Mouse (Mus musculus) neural tube, embryonic 15.5 days (tissue): ENCODE measurements around the gene Plscr3. TPM values are rescaled to one million over a fixed set of nuclear protein-coding genes. Genes with fewer than 3 reads are reported as not detected.

ENCODE experiments used
- ATAC-seq: fragments of 200-750 bp; cut with Nextera tagmentation; 2 replicates; pipeline ENCODE4 v1.8.0; 2017; ENCODE audit warnings: mild to moderate bottlenecking, moderate TSS enrichment, moderate library complexity; ENCODE audit not compliant: low FRiP score
- H3K27ac ChIP-seq: fragments of 300-500 bp; sonication (generic); replicated peaks from 2 replicates; pipeline ENCODE4 v1.5.1; 2015; ENCODE audit warnings: mild to moderate bottlenecking, inconsistent platforms
- H3K27me3 ChIP-seq: fragments of 300-500 bp; sonication (generic); replicated peaks from 2 replicates; pipeline ENCODE4 v1.6.1; 2015; ENCODE audit warnings: inconsistent platforms
- H3K36me3 ChIP-seq: fragments of 300-500 bp; sonication (generic); 2 replicates; pipeline ENCODE4 v1.6.1; 2015; ENCODE audit warnings: inconsistent platforms
- H3K4me1 ChIP-seq: fragments of 300-500 bp; sonication (generic); 2 replicates; pipeline ENCODE4 v1.6.1; 2015; ENCODE audit warnings: inconsistent platforms
- H3K4me2 ChIP-seq: fragments of 300-500 bp; sonication (generic); 2 replicates; pipeline ENCODE4 v1.6.1; 2015; ENCODE audit warnings: inconsistent platforms, mild to moderate bottlenecking, moderate library complexity
- H3K4me3 ChIP-seq: fragments of 300-500 bp; sonication (generic); replicated peaks from 2 replicates; pipeline ENCODE4 v1.5.1; 2015; ENCODE audit warnings: mild to moderate bottlenecking, inconsistent platforms
- H3K9ac ChIP-seq: fragments of 300-500 bp; sonication (generic); replicated peaks from 2 replicates; pipeline ENCODE4 v1.6.1; 2015; ENCODE audit warnings: mild to moderate bottlenecking, inconsistent platforms
- H3K9me3 ChIP-seq: fragments of 300-500 bp; sonication (generic); replicated peaks from 2 replicates; pipeline ENCODE4 v1.6.1; 2016; ENCODE audit warnings: inconsistent platforms
- WGBS: fragments of 180-500 bp; shearing (Covaris S2); methylation state at CpG from one replicate; pipeline ENCODE4 v1.1.7; 2015; ENCODE audit warnings: mixed read lengths; 5-methylcytosine and 5-hydroxymethylcytosine counted together
- polyA plus RNA-seq: library from polyadenylated mRNA; unstranded; fragments of >200 nt; fragmentation: Nextera tagmentation; extraction: Ambion mirVana; gene quantifications from 2 replicates; pipeline ENCODE4 v1.2.1, GENCODE M21; 2015

Gene Plscr3
- polyA plus RNA-seq, 1 experiment from 2014 or later = 44.3 TPM

- ATAC-seq = no peak
- Histone ChIP-seq H3K36me3 (no peaks in the 10 kb centered on the region), H3K27ac (no peak overlapping the region), H3K4me3 (no peak overlapping the region), H3K9me3 (no peaks in the 10 kb centered on the region), H3K4me1 (peaks cover 29% of the 10 kb centered on the region), H3K9ac (no peak overlapping the region), H3K27me3 (peaks cover 8% of the 10 kb centered on the region; the same call in 1 of the 2 replicates), H3K4me2 (no peak overlapping the region)
- WGBS = 64% methylated on average over 4 of the region's 4 CpGs
These were observed 36.9 kb downstream of the Plscr3 start for GRCm38 (mm10) chr11:69883066-69883465.

GRCm38 (mm10) chr11:69883527-69884151 is 37.5 kb downstream of the Plscr3 start:
- Histone ChIP-seq H3K4me1 (peaks cover 25% of the 10 kb centered on the region), H3K27ac (no peak overlapping the region), H3K36me3 (no peaks in the 10 kb centered on the region), H3K9me3 (no peaks in the 10 kb centered on the region), H3K9ac (no peak overlapping the region), H3K4me2 (no peak overlapping the region), H3K27me3 (peaks cover 8% of the 10 kb centered on the region; the same call in 1 of the 2 replicates), H3K4me3 (no peak overlapping the region)
- no peak for ATAC-seq
- WGBS = 93% methylated on average over 8 of the region's 8 CpGs

- H3K27me3 ChIP-seq = peaks cover 8% of the 10 kb centered on the region; the same call in 1 of the 2 replicates
- no peak overlapping the region for H3K9ac ChIP-seq
- no peak overlapping the region for H3K27ac ChIP-seq
- no peak for ATAC-seq
- H3K9me3 ChIP-seq = no peaks in the 10 kb centered on the region
- no peak overlapping the region for H3K4me3 ChIP-seq
- H3K4me2 ChIP-seq = no peak overlapping the region
- H3K4me1 ChIP-seq = peaks cover 24% of the 10 kb centered on the region
- 77% methylated on average over 9 of the region's 9 CpGs for WGBS
- H3K36me3 ChIP-seq = no peaks in the 10 kb centered on the region
These were observed 38.1 kb downstream of the Plscr3 start for GRCm38 (mm10) chr11:69884240-69884639.

GRCm38 (mm10) chr11:69884663-69885062 is 38.5 kb downstream of the Plscr3 start:
- Histone ChIP-seq H3K27ac (no peak overlapping the region), H3K9me3 (no peaks in the 10 kb centered on the region), H3K4me2 (no peak overlapping the region), H3K4me1 (peaks cover 22% of the 10 kb centered on the region), H3K4me3 (no peak overlapping the region), H3K36me3 (no peaks in the 10 kb centered on the region), H3K9ac (no peak overlapping the region), H3K27me3 (peaks cover 4% of the 10 kb centered on the region; the same call in 1 of the 2 replicates)
- 87% methylated on average over 8 of the region's 8 CpGs for WGBS
- ATAC-seq = no peak

- no peaks in the 10 kb centered on the region; the same call in 1 of the 2 replicates for H3K27me3 ChIP-seq
- no peaks in the 10 kb centered on the region for H3K36me3 ChIP-seq
- no peak overlapping the region for H3K27ac ChIP-seq
- H3K4me2 ChIP-seq = no peak overlapping the region
- no peak overlapping the region for H3K9ac ChIP-seq
- H3K4me1 ChIP-seq = no peaks in the 10 kb centered on the region
- WGBS = 77% methylated on average over 8 of the region's 8 CpGs
- ATAC-seq = no peak
- H3K4me3 ChIP-seq = no peak overlapping the region
- H3K9me3 ChIP-seq = no peaks in the 10 kb centered on the region
These were observed 40.9 kb downstream of the Plscr3 start for GRCm38 (mm10) chr11:69886907-69887635.

GRCm38 (mm10) chr11:69891482-69891881 is 45.3 kb downstream of the Plscr3 start:
- H3K4me1 ChIP-seq = no peaks in the 10 kb centered on the region
- H3K4me2 ChIP-seq = no peak overlapping the region
- no peaks in the 10 kb centered on the region for H3K36me3 ChIP-seq
- no peak overlapping the region for H3K9ac ChIP-seq
- 68% methylated on average over 4 of the region's 4 CpGs for WGBS
- H3K9me3 ChIP-seq = no peaks in the 10 kb centered on the region
- H3K4me3 ChIP-seq = no peak overlapping the region
- no peaks in the 10 kb centered on the region for H3K27me3 ChIP-seq
- ATAC-seq = no peak
- no peak overlapping the region for H3K27ac ChIP-seq

- no peak overlapping the region for H3K9ac ChIP-seq
- WGBS = 90% methylated on average over 5 of the region's 5 CpGs
These were observed 48.5 kb downstream of the Plscr3 start for GRCm38 (mm10) chr11:69894671-69895070.

GRCm38 (mm10) chr11:69895291-69895690 is 49.1 kb downstream of the Plscr3 start, which contains the start of gene Acap1:
Gene Acap1 (minus strand): TSS chr11:69895539.
- H3K27ac ChIP-seq = no peak within 1 kb of the TSS
- no peaks in the 10 kb centered on the region for H3K27me3 ChIP-seq
- peaks cover 16% of the 10 kb centered on the region for H3K4me1 ChIP-seq
- no peaks in the 10 kb centered on the region for H3K9me3 ChIP-seq
- H3K4me3 ChIP-seq = no peak within 1 kb of the TSS
- no peak for ATAC-seq
- no peak within 1 kb of the TSS for H3K4me2 ChIP-seq
- H3K36me3 ChIP-seq = no peaks in the 10 kb centered on the region
- 77% methylated on average over 4 of the region's 4 CpGs for WGBS
- no peak within 1 kb of the TSS for H3K9ac ChIP-seq

More at GRCm38 (mm10) chr11:69894671-69895070, 48.5 kb downstream of the Plscr3 start:
- H3K4me3 ChIP-seq = no peak overlapping the region
- no peaks in the 10 kb centered on the region for H3K36me3 ChIP-seq
- ATAC-seq = no peak
- no peaks in the 10 kb centered on the region for H3K9me3 ChIP-seq
- H3K27me3 ChIP-seq = no peaks in the 10 kb centered on the region
- no peak overlapping the region for H3K4me2 ChIP-seq
- H3K27ac ChIP-seq = no peak overlapping the region
- H3K4me1 ChIP-seq = peaks cover 12% of the 10 kb centered on the region

- WGBS = 32% methylated on average over 4 of the region's 4 CpGs
- peak overlapping the region; percentile 97 for H3K4me2 ChIP-seq
- H3K27me3 ChIP-seq = no peaks in the 10 kb centered on the region
- H3K27ac ChIP-seq = no peak overlapping the region; the same call in 1 of the 2 replicates
- H3K4me1 ChIP-seq = peaks cover 32% of the 10 kb centered on the region
- H3K9me3 ChIP-seq = no peaks in the 10 kb centered on the region
- peak overlapping the region; percentile 95 for H3K9ac ChIP-seq
- no peak for ATAC-seq
- peaks cover 12% of the 10 kb centered on the region for H3K36me3 ChIP-seq
- peak overlapping the region; percentile 85 for H3K4me3 ChIP-seq
These were observed 53.7 kb downstream of the Plscr3 start for GRCm38 (mm10) chr11:69899870-69900269.

GRCm38 (mm10) chr11:69900471-69901405 is 54.6 kb downstream of the Plscr3 start, which contains the start of the genes 2810408A11Rik and Neurl4:
Gene 2810408A11Rik (minus strand): TSS chr11:69900987.
Gene Neurl4 (plus strand): TSS chr11:69901072.
- WGBS = under 1% methylated on average over 38 of the region's 38 CpGs

GRCm38 (mm10) chr11:69901406-69901846 is 55.2 kb downstream of the Plscr3 start:
- Histone ChIP-seq H3K27ac (peak overlapping the region; percentile 96), H3K4me3 (peak overlapping the region; percentile 85), H3K9me3 (no peaks in the 10 kb centered on the region), H3K9ac (peak overlapping the region; percentile 95), H3K4me2 (peak overlapping the region; percentile 97), H3K4me1 (peaks cover 32% of the 10 kb centered on the region), H3K27me3 (no peaks in the 10 kb centered on the region), H3K36me3 (peaks cover 27% of the 10 kb centered on the region)
- WGBS = under 1% methylated on average over 42 of the region's 42 CpGs
- ATAC-seq = peak; percentile 84

More at GRCm38 (mm10) chr11:69900471-69901405, 54.6 kb downstream of the Plscr3 start, which contains the start of the genes 2810408A11Rik and Neurl4:
- Histone ChIP-seq H3K36me3 (peaks cover 20% of the 10 kb centered on the region), H3K4me2 (peak within 1 kb of the TSS; percentile 97), H3K27me3 (no peaks in the 10 kb centered on the region), H3K9ac (peak within 1 kb of the TSS; percentile 95), H3K9me3 (no peaks in the 10 kb centered on the region), H3K4me1 (peaks cover 32% of the 10 kb centered on the region), H3K4me3 (peak within 1 kb of the TSS; percentile 85), H3K27ac (peak within 1 kb of the TSS; percentile 96)
- ATAC-seq = peak; percentile 96
